Mouse (Mus musculus) cerebellum, adult 11-12 months (tissue): ENCODE measurements around the gene Tcf7.

Experiments used
- DNase-seq: peaks from one replicate; pipeline ENCODE4 v3.0.0; 2022

Gene Tcf7

GRCm38 (mm10) chr11:52282774-52283595, at the start of gene Tcf7:
Gene Tcf7 (minus strand): TSS chr11:52283014.
- DNase-seq = no peak

GRCm38 (mm10) chr11:52327313-52327712, 44.5 kb upstream of the Tcf7 start:
- no peak for DNase-seq

GRCm38 (mm10) chr11:52324442-52325367, 41.9 kb upstream of the Tcf7 start:
- DNase-seq = no peak

- no peak for DNase-seq
Observed at GRCm38 (mm10) chr11:52321540-52321939, 38.7 kb upstream of the Tcf7 start.

- DNase-seq = no peak
Observed at GRCm38 (mm10) chr11:52320529-52320928, 37.7 kb upstream of the Tcf7 start.

GRCm38 (mm10) chr11:52319664-52320063, 36.9 kb upstream of the Tcf7 start:
- DNase-seq = no peak

GRCm38 (mm10) chr11:52318445-52318844, 35.6 kb upstream of the Tcf7 start:
- DNase-seq = no peak

GRCm38 (mm10) chr11:52314102-52314793, 31.4 kb upstream of the Tcf7 start:
- no peak for DNase-seq

GRCm38 (mm10) chr11:52310709-52311108, 27.9 kb upstream of the Tcf7 start:
- DNase-seq = no peak

- DNase-seq = no peak
Observed at GRCm38 (mm10) chr11:52309487-52309886, 26.7 kb upstream of the Tcf7 start.

GRCm38 (mm10) chr11:52306431-52306830, 23.6 kb upstream of the Tcf7 start:
- DNase-seq = no peak

- no peak for DNase-seq
Observed at GRCm38 (mm10) chr11:52305266-52305665, 22.5 kb upstream of the Tcf7 start.

GRCm38 (mm10) chr11:52302668-52303067, 19.9 kb upstream of the Tcf7 start:
- no peak for DNase-seq

- no peak for DNase-seq
Observed at GRCm38 (mm10) chr11:52299687-52300086, 16.9 kb upstream of the Tcf7 start.

- DNase-seq = no peak
Observed at GRCm38 (mm10) chr11:52298955-52299354, 16.1 kb upstream of the Tcf7 start.

- DNase-seq = peak; percentile 35
Observed at GRCm38 (mm10) chr11:52297352-52297751, 14.5 kb upstream of the Tcf7 start.

- no peak for DNase-seq
Observed at GRCm38 (mm10) chr11:52294103-52294502, 11.3 kb upstream of the Tcf7 start.

- no peak for DNase-seq
Observed at GRCm38 (mm10) chr11:52292894-52293293, 10.1 kb upstream of the Tcf7 start.

GRCm38 (mm10) chr11:52292346-52292745, 9.5 kb upstream of the Tcf7 start:
- DNase-seq = no peak

GRCm38 (mm10) chr11:52286958-52287305, 4.1 kb upstream of the Tcf7 start:
- DNase-seq = no peak

GRCm38 (mm10) chr11:52286301-52286957, 3.6 kb upstream of the Tcf7 start:
- no peak for DNase-seq
